Mouse (Mus musculus) testis, adult 2 months (tissue): ENCODE measurements around the gene Slc2a2.

Experiments
- CTCF ChIP-seq: fragments of 200-500 bp; IDR thresholded peaks from 2 replicates; pipeline ENCODE4 v1.5.1; 2012; ENCODE audit warnings: low read depth, mild to moderate bottlenecking, inconsistent platforms, low read length, moderate library complexity; ENCODE audit not compliant: control insufficient read depth, insufficient read depth, insufficient replicate concordance
- POLR2A ChIP-seq: fragments of 200-500 bp; IDR thresholded peaks from 2 replicates; pipeline ENCODE4 v1.6.1; 2012; ENCODE audit warnings: low read depth, mild to moderate bottlenecking, inconsistent platforms, low read length, moderate library complexity; ENCODE audit not compliant: control insufficient read depth

- no peak for TF ChIP-seq CTCF
- TF ChIP-seq POLR2A = no peak
Observed at GRCm38 (mm10) chr3:28705522-28706137, 7.9 kb downstream of the Slc2a2 start.
